Mouse (Mus musculus) testis, adult 2 months (tissue): ENCODE results near the gene Guca2b.

Experiments
- CTCF ChIP-seq: fragments of 200-500 bp; IDR thresholded peaks from 2 replicates; pipeline ENCODE4 v1.5.1; 2012; ENCODE audit warnings: low read depth, mild to moderate bottlenecking, inconsistent platforms, low read length, moderate library complexity; ENCODE audit not compliant: control insufficient read depth, insufficient read depth, insufficient replicate concordance
- POLR2A ChIP-seq: fragments of 200-500 bp; IDR thresholded peaks from 2 replicates; pipeline ENCODE4 v1.6.1; 2012; ENCODE audit warnings: low read depth, mild to moderate bottlenecking, inconsistent platforms, low read length, moderate library complexity; ENCODE audit not compliant: control insufficient read depth

DNA sequence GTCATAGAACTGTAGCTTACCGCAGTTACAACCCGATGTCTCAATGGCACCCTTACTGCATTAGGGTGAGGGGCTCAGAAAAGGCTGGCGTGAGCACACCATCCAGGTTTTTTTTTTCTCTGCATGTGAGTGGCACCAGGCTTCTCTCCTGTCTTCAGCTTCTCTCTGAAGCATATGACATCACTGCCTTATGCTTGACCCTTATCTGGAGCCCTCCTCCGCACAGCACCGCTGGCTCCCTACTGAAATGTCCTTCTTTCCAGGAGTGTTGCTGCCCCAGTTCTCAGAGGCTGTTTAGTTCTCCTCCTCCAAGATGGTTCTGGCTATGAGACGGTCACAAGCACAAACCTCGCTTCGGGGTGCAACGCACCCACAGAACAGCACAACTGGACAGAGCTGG, 12.4 kb upstream of the Guca2b start:
- TF ChIP-seq CTCF = no peak
- no peak for TF ChIP-seq POLR2A
